Mouse (Mus musculus) brown adipose tissue, adult 24 weeks (tissue): ENCODE data around the gene 4933427D14Rik. TPM values are rescaled to one million over a fixed set of nuclear protein-coding genes. Genes with fewer than 3 reads are reported as not detected.
A peak's percentile ranks its signal among the peaks of the same experiment; 100 is the strongest.

Source experiments
- H3K27ac ChIP-seq: fragments of 200-500 bp; replicated peaks from 2 replicates; pipeline ENCODE4 v1.5.1; 2012; ENCODE audit warnings: low read depth, mild to moderate bottlenecking, low read length
- H3K4me1 ChIP-seq: fragments of 200-500 bp; 2 replicates; pipeline ENCODE4 v1.6.1; 2012; ENCODE audit warnings: low read length, mixed read lengths; ENCODE audit not compliant: control insufficient read depth, insufficient read depth, insufficient read length
- H3K4me3 ChIP-seq: fragments of 200-500 bp; 2 replicates; pipeline ENCODE4 v1.5.1; 2012; ENCODE audit warnings: low read depth, mild to moderate bottlenecking, low read length, moderate library complexity; ENCODE audit not compliant: insufficient read depth
- polyA plus RNA-seq: library from polyadenylated mRNA; stranded (reverse); fragments of >200 nt; gene quantifications from 2 replicates; pipeline ENCODE4 v1.2.4, GENCODE M21; 2012; ENCODE audit not compliant: missing spikeins, insufficient read depth, insufficient read length

Gene 4933427D14Rik
- 1.5 and 2.2 TPM in 2 replicates for polyA plus RNA-seq

DNA sequence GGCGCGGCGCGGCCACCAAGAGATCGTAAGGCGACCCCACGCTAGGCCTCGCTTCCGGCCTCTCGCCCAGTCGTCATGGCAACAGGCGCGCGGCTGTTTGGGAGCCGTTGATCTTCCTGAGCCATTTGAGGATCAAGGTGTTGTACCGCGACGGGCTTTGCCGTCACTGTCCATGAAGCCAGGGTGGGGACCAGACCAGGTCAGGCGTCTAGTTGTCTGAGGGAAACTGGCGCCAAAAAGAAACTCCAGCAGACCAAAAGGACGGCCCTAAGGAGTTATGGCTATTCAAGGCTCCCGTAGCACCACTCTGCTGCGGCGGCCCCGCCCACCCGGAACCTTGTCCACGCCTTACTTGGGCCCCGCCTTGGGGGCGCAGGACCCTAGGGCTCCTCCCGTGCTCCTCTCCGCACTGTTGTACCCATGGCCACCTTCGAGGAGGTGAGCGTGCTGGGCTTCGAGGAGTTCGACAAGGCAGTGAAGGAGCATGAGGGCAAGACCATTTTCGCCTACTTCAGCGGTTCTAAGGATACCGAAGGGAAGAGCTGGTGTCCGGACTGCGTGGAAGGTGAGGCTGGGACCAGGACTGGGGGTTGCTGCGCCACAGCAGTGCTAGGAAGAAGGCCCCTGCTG, at the start of gene 4933427D14Rik, which contains the start of gene Txndc17:
TSS of gene 4933427D14Rik (minus strand) at position 256 of the 630 bp plus-strand sequence.
TSS of gene Txndc17 (plus strand) at position 344 of the 630 bp plus-strand sequence.
- Histone ChIP-seq H3K27ac (peak within 1 kb of the TSS; percentile 80), H3K4me3 (peak within 1 kb of the TSS; percentile 99), H3K4me1 (peaks cover 12% of the 10 kb centered on the region)

DNA sequence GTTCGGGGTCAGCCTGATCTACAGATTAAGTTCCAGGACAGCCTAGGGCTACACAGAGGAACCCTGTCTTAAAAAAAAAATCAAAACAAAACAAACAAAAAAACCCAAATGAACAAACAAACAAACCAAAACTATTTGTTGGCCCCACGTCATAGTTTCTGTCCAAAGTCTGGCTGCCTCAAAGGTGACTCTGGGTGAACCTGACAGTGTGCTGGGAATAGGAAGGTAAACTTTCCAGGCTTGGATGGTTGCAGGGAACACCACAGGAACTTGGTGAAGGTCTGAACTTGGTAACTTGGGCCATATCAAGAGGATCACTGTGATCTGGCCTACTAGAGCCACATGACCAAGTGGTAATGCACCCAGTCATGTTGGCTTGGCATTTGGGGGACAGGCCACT, 49.2 kb upstream of the 4933427D14Rik start:
- H3K4me3 ChIP-seq = no peak overlapping the region
- no peak overlapping the region for H3K27ac ChIP-seq

DNA sequence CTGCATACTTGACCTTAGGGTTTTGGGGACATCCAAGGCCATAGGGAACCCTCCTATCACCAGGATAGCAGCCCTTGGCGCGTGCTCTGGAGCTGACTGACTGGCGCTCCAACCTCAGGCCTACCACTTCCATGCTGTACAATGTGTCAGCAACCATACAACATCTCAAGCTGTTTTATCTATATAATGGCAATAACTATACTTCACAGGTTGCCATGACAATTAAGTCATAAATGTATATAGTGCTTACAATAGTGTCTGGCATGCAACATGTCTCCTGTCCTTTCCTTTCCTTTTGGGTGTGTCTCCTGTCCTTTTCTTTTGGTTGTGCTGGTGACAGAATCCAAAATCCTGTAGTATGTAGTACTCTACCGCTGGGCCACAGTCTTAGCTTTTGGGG, 48.4 kb upstream of the 4933427D14Rik start:
- Histone ChIP-seq H3K4me3 (no peak overlapping the region), H3K27ac (no peak overlapping the region), H3K4me1 (no peaks in the 10 kb centered on the region)

More for the DNA sequence above, 49.2 kb upstream of the 4933427D14Rik start:
- H3K4me1 ChIP-seq = no peaks in the 10 kb centered on the region

DNA sequence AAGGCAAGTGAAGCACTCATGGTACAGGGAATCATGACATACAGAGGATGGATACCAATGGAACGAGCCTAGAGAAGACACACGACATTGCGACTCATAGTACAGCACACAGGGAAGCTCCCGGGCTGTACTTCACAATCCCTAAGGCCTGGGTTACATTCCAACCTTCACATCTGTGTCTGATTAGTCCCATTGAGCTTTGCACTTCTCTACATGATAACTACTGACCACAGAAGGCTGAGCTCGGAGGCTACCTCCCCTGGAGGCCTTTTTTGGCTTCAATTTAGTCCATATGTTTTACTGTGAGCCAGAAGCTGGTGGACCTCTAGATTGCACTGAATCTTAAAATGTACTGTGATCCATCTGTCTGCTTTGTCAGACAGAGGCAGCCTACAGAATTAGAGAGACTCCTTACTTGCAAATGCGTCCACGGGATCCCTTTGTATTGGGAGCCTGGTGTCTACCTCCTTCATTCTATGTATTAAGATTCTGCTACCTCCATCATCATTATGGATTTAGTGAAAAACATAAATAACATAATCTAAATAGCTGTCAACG, 38.0 kb upstream of the 4933427D14Rik start:
- no peaks in the 10 kb centered on the region for H3K4me1 ChIP-seq
- H3K27ac ChIP-seq = no peak overlapping the region
- no peak overlapping the region for H3K4me3 ChIP-seq

DNA sequence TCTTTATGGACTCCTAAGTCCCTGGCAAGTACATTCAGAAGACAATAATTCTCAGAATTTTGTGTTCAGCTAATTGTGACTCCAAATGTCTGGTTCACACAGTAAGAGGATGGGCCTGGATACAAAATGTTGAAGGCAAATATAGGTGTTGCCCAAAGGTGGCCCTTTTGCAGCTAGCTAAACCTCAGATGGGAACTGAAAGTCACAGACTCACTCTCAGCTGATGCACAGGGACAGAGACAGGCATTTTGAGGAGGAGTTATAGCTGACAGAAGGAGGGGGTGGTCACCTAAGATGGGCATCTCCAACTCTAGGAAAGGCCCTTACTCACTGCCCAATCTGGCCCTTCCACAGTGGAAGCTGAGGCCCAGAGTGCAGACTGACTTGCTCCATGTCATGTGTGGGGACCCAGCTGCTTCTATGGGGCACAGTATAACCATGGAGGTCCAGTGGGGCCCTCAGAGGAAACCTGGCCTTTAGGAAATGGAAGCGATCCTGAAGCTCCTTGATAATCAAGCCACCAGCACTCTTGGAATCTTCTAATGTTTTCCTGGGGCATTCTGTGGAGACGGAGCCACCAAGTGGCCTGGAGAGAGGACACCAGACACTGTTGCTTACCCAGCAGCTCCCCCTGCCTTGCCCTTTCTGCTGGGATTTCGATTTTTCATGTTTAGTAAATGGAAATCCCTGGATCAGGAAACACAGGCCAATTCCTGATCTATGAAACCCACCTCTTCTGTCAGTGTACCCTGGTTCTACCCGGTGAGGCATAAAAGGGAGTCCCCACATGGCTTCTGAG, 33.0 kb upstream of the 4933427D14Rik start:
- H3K27ac ChIP-seq = no peak overlapping the region
- no peaks in the 10 kb centered on the region for H3K4me1 ChIP-seq
- no peak overlapping the region for H3K4me3 ChIP-seq

DNA sequence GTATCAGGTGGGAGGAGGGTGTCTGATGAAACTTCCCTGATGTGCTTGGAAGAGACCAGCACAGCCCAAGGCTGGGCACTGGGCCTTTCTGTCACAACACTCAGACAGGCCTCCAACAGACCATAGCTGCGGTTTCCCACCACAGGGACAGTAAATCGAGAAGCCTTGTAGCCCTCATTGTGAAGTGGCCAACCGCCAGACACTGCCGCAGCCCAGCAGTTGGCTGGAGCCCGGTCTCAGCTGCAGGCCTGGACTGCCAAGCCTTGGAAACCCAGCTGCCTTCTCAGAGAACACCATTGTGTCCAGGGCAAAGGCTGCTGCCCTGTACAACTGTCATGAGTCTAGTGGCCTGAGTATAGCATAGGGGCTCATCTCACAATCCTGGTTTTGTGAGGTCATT, 26.8 kb upstream of the 4933427D14Rik start:
- Histone ChIP-seq H3K4me1 (no peaks in the 10 kb centered on the region), H3K27ac (no peak overlapping the region), H3K4me3 (no peak overlapping the region)

DNA sequence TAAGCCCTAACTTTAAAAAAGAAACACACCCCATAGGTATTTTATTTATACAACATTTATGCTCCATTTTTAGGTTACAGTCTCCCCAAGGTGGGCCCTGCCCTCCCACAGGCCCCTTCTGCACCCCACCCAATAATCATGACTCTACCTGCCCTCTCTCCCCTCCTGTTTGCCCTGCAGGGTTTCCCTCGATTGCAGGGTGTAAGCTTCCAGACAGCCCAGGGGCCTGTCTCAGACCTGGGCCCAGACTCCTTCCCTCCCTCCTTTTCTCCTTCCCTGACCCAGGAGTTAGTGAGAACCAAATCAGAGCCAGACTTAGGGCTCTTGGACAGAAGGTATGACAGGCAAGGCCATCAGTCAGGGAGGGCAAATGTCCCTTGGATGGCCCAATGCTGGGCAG, 25.7 kb upstream of the 4933427D14Rik start:
- Histone ChIP-seq H3K4me3 (no peak overlapping the region), H3K27ac (no peak overlapping the region), H3K4me1 (no peaks in the 10 kb centered on the region)

DNA sequence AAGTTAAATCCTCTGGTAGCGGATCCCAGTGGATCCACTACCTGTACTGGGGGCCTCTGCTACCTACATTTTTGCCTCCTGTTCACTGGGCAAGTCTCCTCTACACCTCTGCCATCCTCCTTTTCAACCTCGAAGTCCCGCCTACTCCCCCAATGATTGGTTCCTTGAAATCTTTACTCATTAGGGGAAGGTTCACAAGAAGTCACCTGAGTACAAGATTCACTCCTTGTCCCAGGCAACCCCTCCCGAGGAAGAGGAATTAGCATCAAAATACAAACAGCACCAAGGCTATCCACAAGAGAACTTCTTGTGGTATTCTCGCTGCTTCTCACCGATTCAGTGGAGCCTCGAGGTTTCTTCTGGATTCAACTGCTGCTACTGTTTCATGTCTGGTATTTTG, 24.8 kb upstream of the 4933427D14Rik start:
- Histone ChIP-seq H3K4me3 (no peak overlapping the region), H3K4me1 (no peaks in the 10 kb centered on the region), H3K27ac (no peak overlapping the region)

DNA sequence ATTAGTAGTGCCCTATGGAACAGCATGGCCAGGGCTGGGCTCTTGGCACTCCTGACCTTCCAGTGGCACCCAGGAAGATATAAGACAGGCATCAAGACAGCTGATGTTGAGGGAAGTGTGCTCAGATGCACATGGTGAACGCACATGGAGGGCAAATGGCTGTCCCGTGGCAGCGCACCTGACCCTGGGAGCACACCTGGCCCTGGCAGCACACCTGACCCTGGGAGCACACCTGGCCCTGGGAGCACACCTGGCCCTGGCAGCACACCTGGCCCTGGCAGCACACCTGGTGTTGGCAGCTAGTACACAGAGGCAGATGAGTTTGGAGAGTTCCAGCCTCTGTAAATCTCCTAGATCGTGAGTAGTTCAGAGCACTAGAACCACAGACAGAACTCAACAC, 21.3 kb upstream of the 4933427D14Rik start:
- no peak overlapping the region for H3K27ac ChIP-seq
- H3K4me3 ChIP-seq = no peak overlapping the region

DNA sequence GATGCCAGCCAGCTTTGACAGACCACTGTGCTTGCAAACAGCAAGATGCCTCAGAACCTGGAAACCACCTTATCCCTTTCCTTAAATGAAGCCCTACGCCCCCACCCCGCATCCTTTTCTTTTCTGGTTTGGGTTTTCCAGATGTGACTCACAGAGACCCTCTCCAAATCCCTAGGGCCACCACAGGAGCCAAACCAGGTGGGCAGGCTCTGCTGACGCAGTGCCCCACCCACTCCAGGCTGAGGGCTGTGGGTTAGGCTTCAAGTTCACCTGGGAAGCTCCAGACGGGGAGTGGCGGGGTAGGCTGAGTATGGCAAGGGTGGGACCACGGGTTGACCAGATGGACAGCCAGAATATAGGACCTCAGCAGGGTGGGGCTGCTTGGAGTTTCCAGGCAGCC, 19.6 kb upstream of the 4933427D14Rik start:
- Histone ChIP-seq H3K27ac (no peak overlapping the region), H3K4me1 (no peaks in the 10 kb centered on the region), H3K4me3 (no peak overlapping the region)

More for the DNA sequence above, 21.3 kb upstream of the 4933427D14Rik start:
- H3K4me1 ChIP-seq = no peaks in the 10 kb centered on the region

DNA sequence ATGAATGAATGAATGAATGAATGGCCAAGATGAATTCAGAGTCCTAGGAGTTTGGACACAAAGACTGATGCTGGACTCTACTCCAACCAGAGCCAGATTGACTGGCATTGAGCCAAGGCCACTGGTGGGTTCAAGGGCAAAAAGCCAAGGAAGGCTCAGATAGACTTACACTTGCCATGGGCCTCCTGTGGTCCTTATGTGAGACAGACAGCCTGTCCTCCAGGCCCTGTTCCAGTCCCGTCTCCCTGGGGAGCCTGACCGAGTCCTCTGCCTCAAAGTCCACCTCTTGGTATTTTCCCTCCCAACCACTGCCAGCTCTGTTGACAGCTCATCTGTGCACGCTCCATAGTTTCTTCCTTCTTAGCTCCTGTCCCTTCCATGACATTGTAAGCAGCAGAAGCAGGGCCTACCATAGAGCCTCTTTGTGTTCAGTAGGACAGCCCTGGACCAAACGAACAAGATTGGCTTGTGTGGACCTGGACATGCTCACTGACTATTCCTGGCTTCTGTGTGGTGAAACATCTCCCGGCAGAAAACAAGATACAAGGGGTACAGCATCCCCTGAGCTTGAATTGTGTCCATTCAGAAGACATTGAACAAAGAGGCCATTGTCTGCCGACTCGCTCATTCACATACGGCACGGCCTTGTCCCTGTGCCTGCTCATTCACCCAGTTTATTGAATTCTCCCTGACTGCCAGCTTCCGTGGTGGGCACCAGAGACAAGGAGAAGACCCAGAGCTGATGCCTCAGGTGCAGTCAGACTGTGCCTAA, 18.9 kb upstream of the 4933427D14Rik start:
- Histone ChIP-seq H3K4me1 (no peaks in the 10 kb centered on the region), H3K27ac (no peak overlapping the region), H3K4me3 (no peak overlapping the region)

DNA sequence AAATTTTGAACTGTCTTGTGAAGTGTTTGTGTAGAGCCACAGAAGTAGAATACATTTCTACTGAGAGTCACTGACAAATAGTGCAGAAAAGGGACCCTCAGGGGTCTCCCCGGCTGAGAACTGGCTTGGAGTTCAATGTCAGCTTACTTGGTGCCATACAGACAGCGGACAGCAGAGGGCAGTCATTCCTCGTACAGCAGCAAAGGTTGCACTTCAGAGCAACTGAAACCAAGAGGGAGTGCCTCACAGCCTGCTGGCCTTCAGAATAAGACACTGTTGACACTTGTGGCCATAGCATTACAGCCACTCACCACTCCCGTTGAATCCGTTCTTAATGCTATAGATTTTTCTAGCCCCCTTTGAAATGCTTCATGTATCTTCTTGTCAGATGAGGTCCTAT, 17.6 kb upstream of the 4933427D14Rik start:
- Histone ChIP-seq H3K4me1 (no peaks in the 10 kb centered on the region), H3K27ac (no peak overlapping the region), H3K4me3 (no peak overlapping the region)

DNA sequence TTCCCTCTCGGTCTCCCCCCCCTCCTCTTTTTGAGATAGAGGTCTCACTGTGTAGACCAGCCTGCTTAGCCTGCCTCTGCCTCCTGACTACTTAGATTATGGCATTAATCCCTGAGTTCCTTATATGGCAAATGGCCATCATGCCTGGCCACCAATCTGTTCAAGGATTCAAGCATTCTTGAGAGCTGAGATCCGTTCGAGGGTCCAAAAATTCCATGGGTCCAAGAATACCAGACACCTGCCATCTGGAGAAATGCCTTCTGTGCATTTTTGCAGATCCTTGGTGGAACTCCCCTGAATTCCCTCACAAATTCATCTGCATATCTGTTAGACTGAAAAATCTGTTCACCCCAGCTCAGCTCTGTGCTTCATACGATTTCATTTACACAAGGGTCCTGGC, 16.2 kb upstream of the 4933427D14Rik start:
- no peak overlapping the region for H3K27ac ChIP-seq
- H3K4me1 ChIP-seq = no peaks in the 10 kb centered on the region
- no peak overlapping the region for H3K4me3 ChIP-seq

DNA sequence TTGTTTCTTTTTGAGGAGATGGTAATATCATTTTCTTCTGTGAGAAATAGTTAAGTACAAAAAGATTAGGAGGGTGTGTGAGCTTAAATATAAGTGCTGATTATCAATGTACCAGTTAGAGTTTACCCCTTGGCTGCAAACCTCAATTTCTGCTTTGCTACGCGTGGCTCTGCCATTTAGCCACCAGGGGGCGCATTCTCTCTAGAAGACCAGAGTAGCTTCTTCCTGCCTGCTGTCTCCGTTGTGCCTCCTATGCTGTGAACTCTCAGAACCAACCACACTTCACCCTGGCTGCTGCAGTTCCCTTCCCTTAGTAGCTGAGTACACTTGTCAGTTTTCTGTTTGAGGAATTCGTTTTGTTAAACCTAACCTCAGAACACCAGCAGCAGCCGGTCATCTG, 14.0 kb upstream of the 4933427D14Rik start:
- Histone ChIP-seq H3K4me1 (no peaks in the 10 kb centered on the region), H3K27ac (no peak overlapping the region), H3K4me3 (no peak overlapping the region)

DNA sequence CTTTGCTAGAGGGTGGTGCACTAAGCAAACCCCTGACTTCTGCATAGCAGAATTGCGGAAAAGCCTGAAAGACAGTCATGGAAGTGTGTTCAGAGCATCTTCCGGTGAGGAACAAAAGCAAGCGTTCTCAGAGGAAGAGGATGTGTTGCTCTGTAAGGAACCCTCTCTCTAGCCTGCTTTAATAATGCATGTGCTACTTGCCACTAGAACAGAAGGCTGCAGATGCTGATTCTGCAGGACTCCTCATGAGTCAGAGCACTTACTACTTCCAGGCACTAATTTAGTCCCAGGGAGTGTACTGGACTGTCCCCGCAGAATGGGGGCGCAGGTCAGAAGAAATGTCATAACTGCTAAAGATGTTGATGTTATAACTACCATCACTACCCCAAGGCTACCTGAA, 9.9 kb upstream of the 4933427D14Rik start:
- Histone ChIP-seq H3K27ac (no peak overlapping the region), H3K4me1 (no peaks in the 10 kb centered on the region; the same call in 1 of the 2 replicates), H3K4me3 (no peak overlapping the region)
